In the genomic region with DNA sequence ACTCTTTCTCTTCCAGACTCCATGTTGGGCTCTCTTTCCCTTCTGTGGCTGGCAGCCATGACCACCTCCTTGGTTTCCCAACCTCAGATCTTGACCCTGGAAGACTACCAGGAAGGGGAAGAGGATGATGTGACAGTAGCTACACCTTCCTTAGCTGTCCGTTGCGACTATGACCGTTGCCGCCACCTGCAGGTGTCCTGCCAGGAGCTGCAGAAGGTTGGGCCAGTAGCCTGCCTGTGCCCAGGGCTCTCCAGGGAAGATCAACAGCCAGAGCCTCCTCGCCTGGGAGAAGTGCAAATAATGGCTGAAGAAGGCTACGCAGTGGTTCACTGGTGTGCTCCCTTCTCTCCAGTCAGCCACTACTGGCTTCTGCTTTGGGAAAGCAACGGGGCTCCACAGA, we compare ENCODE assay signal across 20 mouse cellular contexts. TPM values are rescaled to one million over a fixed set of nuclear protein-coding genes. Genes with fewer than 3 reads are reported as not detected.
DNase-seq lines count a peak whose midpoint lies in the region; ATAC-seq and TF ChIP-seq lines count a peak whose summit lies in the region.
"Had no signal": no experiment of that assay in that cellular context is flagged by ENCODE, and none has a peak within 500 bp of the region (broad histone marks: within the 10 kb centered on the region; RNA-seq: fewer than 3 reads in every experiment).

No protein-coding gene starts in this region.

- no peak overlapping the region for H3K27ac ChIP-seq in intestine, postnatal 0 days (ENCODE audit: low read depth, low read length)
- no peak overlapping the region for H3K27ac ChIP-seq in intestine, embryonic 16.5 days (ENCODE audit: low read length)
- H3K27ac ChIP-seq in ES-E14 (ENCODE audit: insufficient read depth, low read depth, low read length, poor library complexity, severe bottlenecking) = no peak overlapping the region
- 0 out of 2 replicates have a peak overlapping the region, but pooled peaks have one; percentile 27 for H3K27ac ChIP-seq in limb, embryonic 10.5 days
- no peak overlapping the region for H3K27ac ChIP-seq in intestine, embryonic 15.5 days
- H3K27ac ChIP-seq: macrophage had no signal

- TF ChIP-seq CTCF in intestine, postnatal 0 days (IDR thresholded peaks at IDR 0.05; ENCODE audit: low read depth) = peak; percentile 35

- H3K36me3 ChIP-seq in intestine, postnatal 0 days (ENCODE audit: control insufficient read depth, insufficient read depth) = peaks cover 13% of the 10 kb centered on the region
- H3K36me3 ChIP-seq in intestine, embryonic 16.5 days (ENCODE audit: control insufficient read depth, insufficient read depth, low read length) = peaks cover 3% of the 10 kb centered on the region; the same call in 1 of the 2 replicates
- H3K36me3 ChIP-seq in ES-E14 (ENCODE audit: control insufficient read depth, insufficient read depth, low read length, poor library complexity, severe bottlenecking) = 0 out of 2 replicates have a peak, but pooled peaks cover 3% of the 10 kb centered on the region
- peaks cover 21% of the 10 kb centered on the region for H3K36me3 ChIP-seq in limb, embryonic 10.5 days
- H3K36me3 ChIP-seq in intestine, embryonic 15.5 days = peaks cover under 1% of the 10 kb centered on the region; the same call in 1 of the 2 replicates

- no peak overlapping the region for H3K9ac ChIP-seq in intestine, postnatal 0 days (ENCODE audit: low read depth, low read length)
- no peak overlapping the region for H3K9ac ChIP-seq in intestine, embryonic 16.5 days (ENCODE audit: low read depth, low read length)
- H3K9ac ChIP-seq in ES-E14 (ENCODE audit: insufficient read depth, low read depth, low read length, poor library complexity, severe bottlenecking) = no peak overlapping the region; the same call in 1 of the 2 replicates
- no peak overlapping the region for H3K9ac ChIP-seq in intestine, embryonic 15.5 days

- H3K27me3 ChIP-seq in intestine, postnatal 0 days (replicated peaks; ENCODE audit: control insufficient read depth, insufficient read depth, low read length) = no peaks in the 10 kb centered on the region
- no peaks in the 10 kb centered on the region for H3K27me3 ChIP-seq in intestine, embryonic 16.5 days (replicated peaks; ENCODE audit: control insufficient read depth, insufficient read depth, low read length)
- no peaks in the 10 kb centered on the region for H3K27me3 ChIP-seq in limb, embryonic 10.5 days (ENCODE audit: low read depth, poor library complexity, severe bottlenecking)
- no peaks in the 10 kb centered on the region for H3K27me3 ChIP-seq in intestine, embryonic 15.5 days (replicated peaks)
- H3K27me3 ChIP-seq: embryonic facial prominence, embryonic 13.5 days; heart, embryonic 13.5 days had no signal

- no peaks in the 10 kb centered on the region for H3K4me1 ChIP-seq in intestine, postnatal 0 days (replicated peaks; ENCODE audit: control insufficient read depth, insufficient read depth, low read length)
- peaks cover 3% of the 10 kb centered on the region; the same call in 1 of the 2 replicates for H3K4me1 ChIP-seq in intestine, embryonic 16.5 days (ENCODE audit: control insufficient read depth, insufficient read depth, low read length)
- H3K4me1 ChIP-seq in ES-E14 (ENCODE audit: control insufficient read depth in 2 of 2, insufficient read depth in 2 of 2, low read length in 2 of 2, poor library complexity in 1 of 2) = peaks cover 5 to 16% of the 10 kb centered on the region in 2 experiments; a peak in 2 of 4 replicates
- peaks cover 15% of the 10 kb centered on the region for H3K4me1 ChIP-seq in limb, embryonic 10.5 days
- H3K4me1 ChIP-seq in intestine, embryonic 15.5 days (replicated peaks) = peaks cover 13% of the 10 kb centered on the region; the same call in 1 of the 2 replicates

- 40% methylated on average over 7 of the region's 7 CpGs for WGBS in intestine, postnatal 0 days
- 44% methylated on average over 7 of the region's 7 CpGs for WGBS in intestine, embryonic 16.5 days
- 57% methylated on average over 7 of the region's 7 CpGs for WGBS in limb, embryonic 10.5 days
- 44% methylated on average over 7 of the region's 7 CpGs for WGBS in intestine, embryonic 15.5 days

- in situ Hi-C loops in ES-E14 (cut with MboI; ENCODE audit: low sequenced_read_pairs in 2 of 2, unreplicated experiment in 2 of 2) = loop anchor here (10.0 to 25.0 kb wide), 2 partner anchors 236 to 243 kb away; a partner anchor contains a TSS

- peak overlapping the region; percentile 14; the same call in 1 of the 2 replicates for H3K4me2 ChIP-seq in intestine, postnatal 0 days (replicated peaks; ENCODE audit: low read depth)
- H3K4me2 ChIP-seq in intestine, embryonic 16.5 days (ENCODE audit: low read depth, low read length) = no peak overlapping the region
- no peak overlapping the region for H3K4me2 ChIP-seq in intestine, embryonic 15.5 days (replicated peaks)
- H3K4me2 ChIP-seq: embryonic facial prominence, embryonic 13.5 days had no signal

- no peaks in the 10 kb centered on the region for H3K9me3 ChIP-seq in intestine, postnatal 0 days (ENCODE audit: control insufficient read depth)
- no peaks in the 10 kb centered on the region for H3K9me3 ChIP-seq in intestine, embryonic 16.5 days (ENCODE audit: control insufficient read depth, low read length)
- no peaks in the 10 kb centered on the region for H3K9me3 ChIP-seq in ES-E14 (ENCODE audit: control insufficient read depth, insufficient read depth, low read depth, low read length)
- H3K9me3 ChIP-seq in limb, embryonic 10.5 days (replicated peaks) = no peaks in the 10 kb centered on the region
- no peaks in the 10 kb centered on the region for H3K9me3 ChIP-seq in intestine, embryonic 15.5 days
- H3K9me3 ChIP-seq: embryonic facial prominence, embryonic 13.5 days; heart, embryonic 13.5 days had no signal

- ATAC-seq in intestine, postnatal 0 days = no peak
- ATAC-seq in intestine, embryonic 16.5 days = no peak
- ATAC-seq in intestine, embryonic 15.5 days = no peak

- no peak for DNase-seq in ES-E14 (ENCODE audit: low read depth, low spot score)
- DNase-seq in limb, embryonic 10.5 days (ENCODE audit: low spot score) = no peak
- DNase-seq in lung, postnatal 10 days = peak; percentile 20
- no peak for DNase-seq in spleen, adult 18-20 months
- no peak for DNase-seq in layer of hippocampus, adult 18-20 months (ENCODE audit: low spot score in 2 of 2)
- DNase-seq: adrenal gland, adult 8-10 months; heart, postnatal 4 days; kidney, postnatal 10 days; layer of hippocampus, adult 9-11 months; midbrain, embryonic 14.5 days; thymus, postnatal 14 days had no signal

- no peak overlapping the region for H3K4me3 ChIP-seq in intestine, postnatal 0 days (ENCODE audit: low read depth, low read length)
- no peak overlapping the region for H3K4me3 ChIP-seq in intestine, embryonic 16.5 days (ENCODE audit: low read length)
- peak overlapping the region; percentile 29 to 40 for H3K4me3 ChIP-seq in ES-E14 (ENCODE audit: insufficient read depth in 1 of 2, low read depth in 1 of 2, low read length in 2 of 2, poor library complexity in 1 of 2, severe bottlenecking in 1 of 2)
- no peak overlapping the region for H3K4me3 ChIP-seq in limb, embryonic 10.5 days
- no peak overlapping the region for H3K4me3 ChIP-seq in intestine, embryonic 15.5 days (replicated peaks)
- H3K4me3 ChIP-seq: embryonic facial prominence, embryonic 13.5 days; heart, embryonic 13.5 days had no signal

TF ChIP-seq in ES-E14, 5 proteins besides CTCF, POLR2A, EP300 and RAD21 (continues in another document):
- TF ChIP-seq ZNF384 (IDR thresholded peaks at IDR 0.05; ENCODE audit: low read depth, low read length) (no peak), HCFC1 (IDR thresholded peaks at IDR 0.05; ENCODE audit: borderline replicate concordance, insufficient read depth, low read length) (no peak)

RNA-seq across cellular contexts. Expression of a gene that starts 1.1 kb away (rescaled TPM):
- 2.2 TPM in 2 replicates for polyA plus RNA-seq in intestine, postnatal 0 days (2015; fragmentation: Nextera tagmentation; extraction: Ambion mirVana)
- polyA plus RNA-seq in intestine, embryonic 16.5 days (2015; fragmentation: Nextera tagmentation; extraction: Ambion mirVana) = 1.6 and 1.7 TPM in 2 replicates
- 1.3 and 2.4 TPM in 2 replicates for total RNA-seq in ES-E14 (2012; rRNA removed)
- 0.29 and 0.39 TPM in 2 replicates for polyA plus RNA-seq in limb, embryonic 10.5 days (2016; fragmentation: Nextera tagmentation; extraction: Ambion mirVana)
- under 1 TPM; 0.42 to 0.68 TPM for total RNA-seq in layer of hippocampus, adult 18-20 months (2021)
- polyA plus RNA-seq in intestine, embryonic 15.5 days (2015; fragmentation: Nextera tagmentation; extraction: Ambion mirVana) = 1.6 and 2.0 TPM in 2 replicates

RNA-seq across cellular contexts. Expression of a gene that starts 12.6 kb away (rescaled TPM):
- 9.4 and 10.9 TPM in 2 replicates for polyA plus RNA-seq in intestine, postnatal 0 days (2015; fragmentation: Nextera tagmentation; extraction: Ambion mirVana)
- polyA plus RNA-seq in intestine, embryonic 16.5 days (2015; fragmentation: Nextera tagmentation; extraction: Ambion mirVana) = 13.3 and 14.3 TPM in 2 replicates
- 4.5 TPM in 2 replicates for total RNA-seq in ES-E14 (2012; rRNA removed)
- polyA plus RNA-seq in limb, embryonic 10.5 days (2016; fragmentation: Nextera tagmentation; extraction: Ambion mirVana) = 5.0 and 7.2 TPM in 2 replicates
- total RNA-seq in layer of hippocampus, adult 18-20 months (2021) = 100 to 1,000 TPM; 153 TPM
- 16.0 and 17.3 TPM in 2 replicates for polyA plus RNA-seq in intestine, embryonic 15.5 days (2015; fragmentation: Nextera tagmentation; extraction: Ambion mirVana)
- total RNA-seq: gastrocnemius, postnatal 25 days had no signal
- polyA plus RNA-seq: macrophage had no signal

RNA-seq across cellular contexts. Expression of a gene that starts 14.4 kb away (rescaled TPM):
- polyA plus RNA-seq in intestine, postnatal 0 days (2015; fragmentation: Nextera tagmentation; extraction: Ambion mirVana) = 43.2 and 47.2 TPM in 2 replicates
- 48.5 and 49.7 TPM in 2 replicates for polyA plus RNA-seq in intestine, embryonic 16.5 days (2015; fragmentation: Nextera tagmentation; extraction: Ambion mirVana)
- total RNA-seq in ES-E14 (2012; rRNA removed) = 62.6 and 79.6 TPM in 2 replicates
- 37.2 and 42.5 TPM in 2 replicates for polyA plus RNA-seq in limb, embryonic 10.5 days (2016; fragmentation: Nextera tagmentation; extraction: Ambion mirVana)
- total RNA-seq in layer of hippocampus, adult 18-20 months (2021) = 10 to 100 TPM; 94.8 to 97.6 TPM
- 40.6 and 48.3 TPM in 2 replicates for polyA plus RNA-seq in intestine, embryonic 15.5 days (2015; fragmentation: Nextera tagmentation; extraction: Ambion mirVana)

RNA-seq across cellular contexts. Expression of a gene that starts 19.7 kb away (rescaled TPM):
- polyA plus RNA-seq in intestine, postnatal 0 days (2015; fragmentation: Nextera tagmentation; extraction: Ambion mirVana) = 170 and 180 TPM in 2 replicates
- 158 and 170 TPM in 2 replicates for polyA plus RNA-seq in intestine, embryonic 16.5 days (2015; fragmentation: Nextera tagmentation; extraction: Ambion mirVana)
- 207 and 220 TPM in 2 replicates for total RNA-seq in ES-E14 (2012; rRNA removed)
- polyA plus RNA-seq in limb, embryonic 10.5 days (2016; fragmentation: Nextera tagmentation; extraction: Ambion mirVana) = 211 and 228 TPM in 2 replicates
- 100 to 1,000 TPM; 103 to 109 TPM for total RNA-seq in layer of hippocampus, adult 18-20 months (2021)
- polyA plus RNA-seq in intestine, embryonic 15.5 days (2015; fragmentation: Nextera tagmentation; extraction: Ambion mirVana) = 163 and 167 TPM in 2 replicates

RNA-seq across cellular contexts. Expression of a gene that starts 22.1 kb away (rescaled TPM):
- not detected in 2 replicates for polyA plus RNA-seq in intestine, postnatal 0 days (2015; fragmentation: Nextera tagmentation; extraction: Ambion mirVana)
- not detected in 2 replicates for polyA plus RNA-seq in intestine, embryonic 16.5 days (2015; fragmentation: Nextera tagmentation; extraction: Ambion mirVana)
- total RNA-seq in ES-E14 (2012; rRNA removed) = 1.4 and 2.7 TPM in 2 replicates
- not detected in 2 replicates for polyA plus RNA-seq in limb, embryonic 10.5 days (2016; fragmentation: Nextera tagmentation; extraction: Ambion mirVana)
- total RNA-seq in layer of hippocampus, adult 18-20 months (2021) = not detected
- not detected in 2 replicates for polyA plus RNA-seq in intestine, embryonic 15.5 days (2015; fragmentation: Nextera tagmentation; extraction: Ambion mirVana)
- total RNA-seq: adrenal gland, adult 8-10 months; gastrocnemius, postnatal 25 days; heart, postnatal 4 days had no signal
- polyA plus RNA-seq: embryonic facial prominence, embryonic 13.5 days; heart, embryonic 13.5 days; limb, embryonic 11.5 days; midbrain, embryonic 14.5 days; stomach, embryonic 16.5 days had no signal

Comparison
In these comparisons a context has a peak if more than half of its experiments do, and no peak if none do; other contexts are left out.
1. H3K4me3 ChIP-seq: peak in ES-E14 (2 of 2); none in intestine, postnatal 0 days (single experiment), intestine, embryonic 16.5 days (single experiment), limb, embryonic 10.5 days (single experiment) and intestine, embryonic 15.5 days (single experiment).